Mouse (Mus musculus) CH12.LX (cell line): Measurements from ENCODE around the gene Atp23. TPM values are rescaled to one million over a fixed set of nuclear protein-coding genes. Genes with fewer than 3 reads are reported as not detected.

Experiments
- DNase-seq: peaks from one replicate; pipeline ENCODE4 v3.0.0-alpha.2; 2013; ENCODE audit errors: extremely low read depth
- H3K27ac ChIP-seq: 2 replicates; pipeline ENCODE4 v1.5.1; 2012; ENCODE audit warnings: low read depth, mild to moderate bottlenecking, control low read depth, moderate library complexity; ENCODE audit not compliant: insufficient read depth
- H3K27me3 ChIP-seq: replicated peaks from 2 replicates; pipeline ENCODE3; 2012; ENCODE audit warnings: inconsistent platforms
- H3K36me3 ChIP-seq, 2 experiments: replicated peaks in 1 of 2; 2 replicates each; pipeline versions ENCODE3 to v1.6.1; 2012; ENCODE audit warnings: inconsistent platforms in 1 of 2, low read length in 1 of 2, mild to moderate bottlenecking in 1 of 2, mixed read lengths in 1 of 2, moderate library complexity in 1 of 2; ENCODE audit not compliant: control insufficient read depth in 1 of 2, insufficient read depth in 1 of 2
- H3K4me1 ChIP-seq, 2 experiments: 2 replicates each; pipeline ENCODE4 v1.6.1; 2012; ENCODE audit warnings: inconsistent platforms in 1 of 2, moderate library complexity in 1 of 2; ENCODE audit not compliant: insufficient read depth in 2 of 2, control insufficient read depth in 1 of 2
- H3K4me2 ChIP-seq: 2 replicates; pipeline ENCODE4 v1.6.1; 2012; ENCODE audit warnings: low read depth, mild to moderate bottlenecking, control low read depth; ENCODE audit not compliant: poor library complexity, insufficient read depth, severe bottlenecking
- H3K4me3 ChIP-seq, 3 experiments: fragments of 150-350 bp in 1 of 3; sonication (generic) in 1 of 3; replicated peaks in 1 of 3; 2 replicates each; pipeline versions ENCODE3 to v1.5.1; 2011 to 2012; ENCODE audit warnings: low read depth in 2 of 3, low read length in 2 of 3, mild to moderate bottlenecking in 2 of 3, moderate library complexity in 2 of 3, control low read depth in 1 of 3, improper control_type of control experiment in 1 of 3, inconsistent platforms in 1 of 3, mixed read lengths in 1 of 3; ENCODE audit not compliant: poor library complexity in 1 of 3
- H3K79me2 ChIP-seq: replicated peaks from 2 replicates; pipeline ENCODE4 v1.6.1; 2012; ENCODE audit warnings: mild to moderate bottlenecking, moderate library complexity; ENCODE audit not compliant: control insufficient read depth, poor library complexity, insufficient read depth, severe bottlenecking; ENCODE audit errors: extremely low read depth
- H3K9ac ChIP-seq: 2 replicates; pipeline ENCODE4 v1.6.1; 2012; ENCODE audit warnings: low read depth, mild to moderate bottlenecking, control low read depth, moderate library complexity; ENCODE audit not compliant: insufficient read depth
- H3K9me3 ChIP-seq: replicated peaks from 2 replicates; pipeline ENCODE3; 2012; ENCODE audit warnings: low read length, inconsistent platforms, mixed read lengths
- CHD1 ChIP-seq: IDR thresholded peaks from 2 replicates; pipeline ENCODE4 v1.6.1; 2012; ENCODE audit warnings: low read depth, low read length, improper control_type of control experiment, inconsistent platforms
- CHD2 ChIP-seq: IDR thresholded peaks from 2 replicates; pipeline ENCODE4 v1.6.1; 2011; ENCODE audit warnings: low read length, improper control_type of control experiment
- E2F4 ChIP-seq: IDR thresholded peaks from 2 replicates; pipeline ENCODE4 v1.6.1; 2011; ENCODE audit warnings: low read depth, low read length, improper control_type of control experiment; ENCODE audit not compliant: insufficient replicate concordance
- EP300 ChIP-seq: IDR thresholded peaks from 2 replicates; pipeline ENCODE4 v1.6.1; 2011; ENCODE audit warnings: low read length, improper control_type of control experiment
- ETS1 ChIP-seq: conservative IDR thresholded peaks from 2 replicates; pipeline ENCODE4 v1.6.1; 2012; ENCODE audit warnings: low read depth, mild to moderate bottlenecking, inconsistent platforms, low read length, improper control_type of control experiment, moderate library complexity
- GABPA ChIP-seq: IDR thresholded peaks from 2 replicates; pipeline ENCODE4 v1.6.1; 2012; ENCODE audit warnings: low read depth, low read length, improper control_type of control experiment, inconsistent platforms; ENCODE audit not compliant: insufficient replicate concordance
- IRF4 ChIP-seq: IDR thresholded peaks from 2 replicates; pipeline ENCODE4 v1.6.1; 2014; ENCODE audit warnings: low read depth, mild to moderate bottlenecking, inconsistent platforms, low read length, improper control_type of control experiment
- JUN ChIP-seq: IDR thresholded peaks from 2 replicates; pipeline ENCODE4 v1.6.1; 2011; ENCODE audit warnings: low read depth, mild to moderate bottlenecking, low read length, improper control_type of control experiment, moderate library complexity; ENCODE audit not compliant: insufficient read depth
- MAX ChIP-seq: IDR thresholded peaks from 2 replicates; pipeline ENCODE4 v1.6.1; 2011; ENCODE audit warnings: low read length, improper control_type of control experiment
- MEF2A ChIP-seq: IDR thresholded peaks from 2 replicates; pipeline ENCODE4 v1.6.1; 2014; ENCODE audit warnings: low read depth, mild to moderate bottlenecking, inconsistent platforms, low read length, improper control_type of control experiment, borderline replicate concordance
- MXI1 ChIP-seq: IDR thresholded peaks from 2 replicates; pipeline ENCODE4 v1.6.1; 2011; ENCODE audit warnings: mild to moderate bottlenecking, low read depth, low read length, improper control_type of control experiment
- NRF1 ChIP-seq: IDR thresholded peaks from 2 replicates; pipeline ENCODE4 v1.6.1; 2014; ENCODE audit warnings: low read depth, mild to moderate bottlenecking, inconsistent platforms, low read length, improper control_type of control experiment, moderate library complexity
- POLR2A ChIP-seq: IDR thresholded peaks from 2 replicates; pipeline ENCODE4 v1.6.1; 2011; ENCODE audit warnings: low read depth, mild to moderate bottlenecking, improper control_type of control experiment, low read length
- POLR2AphosphoS2 ChIP-seq: IDR thresholded peaks from 2 replicates; pipeline ENCODE4 v1.6.1; 2011; ENCODE audit warnings: low read depth, low read length, improper control_type of control experiment
- SIN3A ChIP-seq: IDR thresholded peaks from 2 replicates; pipeline ENCODE4 v1.6.1; 2012; ENCODE audit warnings: low read length, improper control_type of control experiment, inconsistent platforms
- SMC3 ChIP-seq: IDR thresholded peaks from 2 replicates; pipeline ENCODE4 v1.6.1; 2011; ENCODE audit warnings: low read depth, low read length, improper control_type of control experiment
- TBP ChIP-seq: conservative IDR thresholded peaks from 2 replicates; pipeline ENCODE4 v1.6.1; 2011; ENCODE audit warnings: low read depth, low read length, improper control_type of control experiment
- TCF12 ChIP-seq: IDR thresholded peaks from 2 replicates; pipeline ENCODE4 v1.6.1; 2014; ENCODE audit warnings: low read depth, mild to moderate bottlenecking, inconsistent platforms, low read length, improper control_type of control experiment
- ZC3H11A ChIP-seq: IDR thresholded peaks from 2 replicates; pipeline ENCODE4 v1.6.1; 2012; ENCODE audit warnings: low read depth, mild to moderate bottlenecking, inconsistent platforms, low read length, improper control_type of control experiment
- ZKSCAN1 ChIP-seq: IDR thresholded peaks from 2 replicates; pipeline ENCODE4 v1.6.1; 2012; ENCODE audit warnings: low read depth, inconsistent platforms, low read length, improper control_type of control experiment, borderline replicate concordance
- dilution Hi-C: fragments of 300-500 bp; cut with MboI; formaldehyde crosslinking; loops from 2 replicates; pipeline ENCODE4 v1.14.3; 2020; ENCODE audit warnings: low sequenced_read_pairs; ENCODE audit not compliant: extremely low pct_unique_long_range_greater_than_20kb, extremely low pct_ligation_motif_present
- in situ Hi-C: fragments of 300-500 bp; cut with MboI; formaldehyde crosslinking; loops from 3 replicates; pipeline ENCODE4 v1.14.3; 2019; ENCODE audit warnings: low sequenced_read_pairs, low pct_ligation_motif_present, low pct_unique_long_range_greater_than_20kb, mixed read lengths
- polyA plus RNA-seq: library from polyadenylated mRNA; unstranded; fragments of >175 nt; gene quantifications from 2 replicates; pipeline ENCODE4 v1.2.1, GENCODE M21; 2012; ENCODE audit warnings: low read depth; ENCODE audit not compliant: insufficient read length
- total RNA-seq, 2 experiments: library from RNA; depleted of rRNA; stranded (reverse); fragments of 300-350 nt in 1 of 2; fragments of >200 nt in 1 of 2; gene quantifications; 2 replicates each; pipeline ENCODE4 v1.2.3; 2012 to 2014

The Atp23 gene
- total and polyA plus RNA-seq, 3 experiments: 16.7 to 18.9 (median 17.2) TPM

- in situ Hi-C loops: no loop called here
- no peaks in the 10 kb centered on the region for H3K9me3 ChIP-seq
- dilution Hi-C loops: no loop called here
- H3K27ac ChIP-seq: no peak overlapping the region
- H3K9ac ChIP-seq: no peak overlapping the region
- no peak overlapping the region for H3K4me3 ChIP-seq
- H3K79me2 ChIP-seq: no peaks in the 10 kb centered on the region
- H3K27me3 ChIP-seq: peaks cover 3% of the 10 kb centered on the region
- TF ChIP-seq MEF2A: no peak
- no peak for TF ChIP-seq EP300
- TF ChIP-seq ZC3H11A: no peak
- TF ChIP-seq E2F4: no peak
- no peak for TF ChIP-seq GABPA
- TF ChIP-seq NRF1: no peak
- no peak for TF ChIP-seq CHD1
- TF ChIP-seq JUN: no peak
- no peak for TF ChIP-seq POLR2A
- TF ChIP-seq ETS1: no peak
- no peak for TF ChIP-seq CHD2
- no peak for TF ChIP-seq MAX
- TF ChIP-seq IRF4: no peak
- no peak for TF ChIP-seq SIN3A
- no peak for TF ChIP-seq MXI1
- TF ChIP-seq POLR2AphosphoS2: no peak
- no peak for TF ChIP-seq TCF12
- TF ChIP-seq TBP: no peak
- no peaks in the 10 kb centered on the region for H3K36me3 ChIP-seq
- no peak overlapping the region for H3K4me2 ChIP-seq
- H3K4me1 ChIP-seq: peaks cover 0 to 17% of the 10 kb centered on the region in 2 experiments; a peak in 2 of 4 replicates
- no peak for DNase-seq
These were observed 27.7 kb upstream of the Atp23 start for GRCm38 (mm10) chr10:126928819-126929206.

GRCm38 (mm10) chr10:126928011-126928818, 27.1 kb upstream of the Atp23 start:
- dilution Hi-C loops: no loop called here
- Histone ChIP-seq H3K9ac (no peak overlapping the region), H3K4me2 (no peak overlapping the region), H3K27ac (no peak overlapping the region), H3K79me2 (no peaks in the 10 kb centered on the region), H3K27me3 (peaks cover 3% of the 10 kb centered on the region), H3K4me1 (peaks cover 0 to 17% of the 10 kb centered on the region in 2 experiments; a peak in 2 of 4 replicates), H3K4me3 (no peak overlapping the region), H3K9me3 (no peaks in the 10 kb centered on the region), H3K36me3 (no peaks in the 10 kb centered on the region)
- peak; percentile 11; the same call in 1 of the 2 replicates for TF ChIP-seq SMC3
- TF ChIP-seq ZKSCAN1: no peak
- no peak for DNase-seq
- in situ Hi-C loops: no loop called here
